Mouse (Mus musculus): ENCODE data around the gene C2cd4d. TPM values are rescaled to one million over a fixed set of nuclear protein-coding genes. Genes with fewer than 3 reads are reported as not detected.

Gene C2cd4d
- polyA plus RNA-seq, 1 experiment from 2014 or later, result 1.2 TPM

DNA sequence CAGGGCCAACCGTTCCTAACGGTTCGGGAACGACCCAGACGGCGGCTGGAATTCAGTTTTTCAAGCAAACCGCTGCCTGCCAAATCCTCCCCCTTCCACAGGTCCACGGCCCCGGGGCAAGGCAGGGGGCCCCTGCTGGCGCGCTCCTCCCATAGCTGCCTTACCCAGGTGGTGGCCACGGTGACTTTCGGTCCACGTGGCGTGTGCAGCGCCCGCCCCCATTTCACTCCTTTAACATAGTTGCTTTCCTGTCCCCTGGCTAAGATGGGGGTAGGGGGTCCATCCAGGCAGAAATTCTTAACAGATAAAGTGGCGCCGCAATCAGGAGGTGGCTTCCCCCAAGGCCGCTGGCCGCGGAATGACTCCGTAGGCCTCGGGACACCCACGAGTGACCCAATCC lies 50.3 kb downstream of the C2cd4d start:
- Histone ChIP-seq H3K27me3 (ENCODE audit: insufficient read depth, low read length) (no peaks in the 10 kb centered on the region), H3K4me1 (ENCODE audit: insufficient read depth) (peaks cover 4% of the 10 kb centered on the region; the same call in 1 of the 2 replicates), H3K9me3 (ENCODE audit: low read depth, low read length) (no peaks in the 10 kb centered on the region), H3K36me3 (ENCODE audit: insufficient read depth) (no peaks in the 10 kb centered on the region), H3K4me3 (ENCODE audit: low read depth, low read length) (peak overlapping the region; percentile 44), H3K4me2 (peak overlapping the region; percentile 87), H3K9ac (peak overlapping the region; percentile 46; the same call in 1 of the 2 replicates), H3K27ac (ENCODE audit: low read depth) (no peak overlapping the region)
- peak; percentile 2 for DNase-seq
- peak; percentile 29 for ATAC-seq (ENCODE audit: insufficient read depth)
- TF ChIP-seq CTCF (IDR thresholded peaks at IDR 0.05; ENCODE audit: low read depth), result no peak
- 9% methylated on average over 25 of the region's 25 CpGs for WGBS

DNA sequence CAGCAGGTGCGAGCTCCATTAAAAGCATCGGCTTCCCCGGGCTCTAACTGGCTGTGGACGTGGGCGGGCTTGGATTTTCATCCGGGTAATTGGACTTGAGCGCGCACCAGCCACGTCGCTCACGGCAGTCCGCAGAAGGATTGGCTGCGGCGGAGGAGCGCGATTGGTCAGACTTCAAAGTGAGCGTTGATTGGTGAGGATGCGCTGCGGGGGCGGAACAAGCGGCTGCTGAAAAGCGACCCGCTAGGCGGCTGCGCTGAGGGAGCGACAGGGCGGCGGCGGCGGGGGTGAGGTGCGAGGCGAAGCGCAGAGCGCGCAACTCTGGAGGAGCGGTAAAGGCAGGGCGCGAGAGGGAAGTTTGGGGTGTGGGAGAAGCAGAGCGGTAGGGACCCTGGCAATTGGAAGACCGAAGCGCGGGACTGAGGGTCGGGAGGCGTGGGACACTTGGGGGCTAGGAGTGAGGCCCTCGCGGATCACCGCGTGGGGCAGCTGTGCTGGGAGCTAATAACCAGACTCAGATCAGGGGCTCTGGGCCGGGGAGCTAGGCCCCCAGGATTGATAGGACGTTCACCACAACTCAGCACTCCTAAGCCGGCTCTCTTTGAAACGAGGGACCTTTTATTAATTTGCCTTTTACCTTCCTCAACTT lies 50.9 kb downstream of the C2cd4d start, which contains the start of gene Tdrkh:
Tdrkh (plus strand) TSS at position 243 of the 649 bp plus-strand sequence.
- TF ChIP-seq CTCF (IDR thresholded peaks at IDR 0.05; ENCODE audit: low read depth), result peak; percentile 23; the same call in 1 of the 2 replicates
- no peaks in the 10 kb centered on the region for H3K27me3 ChIP-seq (ENCODE audit: insufficient read depth, low read length)
- no peaks in the 10 kb centered on the region for H3K36me3 ChIP-seq (ENCODE audit: insufficient read depth)
- H3K9ac ChIP-seq, result peak within 1 kb of the TSS; percentile 46
- H3K4me3 ChIP-seq (ENCODE audit: low read depth, low read length), result peak within 1 kb of the TSS; percentile 44
- peak; percentile 98 for DNase-seq
- peaks cover 4% of the 10 kb centered on the region; the same call in 1 of the 2 replicates for H3K4me1 ChIP-seq (ENCODE audit: insufficient read depth)
- 9% methylated on average over 52 of the region's 52 CpGs for WGBS
- H3K9me3 ChIP-seq (ENCODE audit: low read depth, low read length), result no peaks in the 10 kb centered on the region
- no peak within 1 kb of the TSS for H3K27ac ChIP-seq (ENCODE audit: low read depth)
- peak within 1 kb of the TSS; percentile 87 for H3K4me2 ChIP-seq
- peak; percentile 100 for ATAC-seq (ENCODE audit: insufficient read depth)

Other genes with a start within 250 kb of the C2cd4d start
- gene Gm10696, start 184.2 kb upstream of the C2cd4d start, polyA plus RNA-seq (2014; fragmentation: Nextera tagmentation; extraction: Ambion mirVana), result not detected in 2 replicates
- gene Gm5286, start 165.7 kb upstream of the C2cd4d start, polyA plus RNA-seq (2014; fragmentation: Nextera tagmentation; extraction: Ambion mirVana), result not detected in 2 replicates
- not detected in 2 replicates for gene Gm4778, start 98.4 kb upstream of the C2cd4d start, polyA plus RNA-seq (2014; fragmentation: Nextera tagmentation; extraction: Ambion mirVana)
- gene Them4, start 52.3 kb upstream of the C2cd4d start, polyA plus RNA-seq (2014; fragmentation: Nextera tagmentation; extraction: Ambion mirVana), result 9.7 and 9.8 TPM in 2 replicates
- 0.43 TPM in 1 of 2 replicates, not detected in the other for gene Them5, start 20.3 kb upstream of the C2cd4d start, polyA plus RNA-seq (2014; fragmentation: Nextera tagmentation; extraction: Ambion mirVana)
- gene Rorc, start 10.4 kb downstream of the C2cd4d start, polyA plus RNA-seq (2014; fragmentation: Nextera tagmentation; extraction: Ambion mirVana), result 4.7 and 5.4 TPM in 2 replicates
- 0.08 and 0.11 TPM in 2 replicates for gene Lingo4, start 36.1 kb downstream of the C2cd4d start, polyA plus RNA-seq (2014; fragmentation: Nextera tagmentation; extraction: Ambion mirVana)
- 8.8 and 10.0 TPM in 2 replicates for gene Tdrkh, start 50.8 kb downstream of the C2cd4d start, polyA plus RNA-seq (2014; fragmentation: Nextera tagmentation; extraction: Ambion mirVana)
- gene Mrpl9, start 80.9 kb downstream of the C2cd4d start, polyA plus RNA-seq (2014; fragmentation: Nextera tagmentation; extraction: Ambion mirVana), result 64.6 and 66.0 TPM in 2 replicates
- 0.29 TPM in 1 of 2 replicates, not detected in the other for gene Oaz3, start 81.5 kb downstream of the C2cd4d start, polyA plus RNA-seq (2014; fragmentation: Nextera tagmentation; extraction: Ambion mirVana)
- 0.99 and 2.0 TPM in 2 replicates for gene Celf3, start 115.9 kb downstream of the C2cd4d start, polyA plus RNA-seq (2014; fragmentation: Nextera tagmentation; extraction: Ambion mirVana)
- gene Riiad1, start 117.9 kb downstream of the C2cd4d start, polyA plus RNA-seq (2014; fragmentation: Nextera tagmentation; extraction: Ambion mirVana), result 2.0 and 2.5 TPM in 2 replicates
- gene Snx27, start 220.3 kb downstream of the C2cd4d start, polyA plus RNA-seq (2014; fragmentation: Nextera tagmentation; extraction: Ambion mirVana), result 38.7 and 40.4 TPM in 2 replicates

Measured in lung, embryonic 14.5 days (tissue).